Mouse (Mus musculus) MEL (cell line): ENCODE data around the gene L1cam. TPM values are rescaled to one million over a fixed set of nuclear protein-coding genes. Genes with fewer than 3 reads are reported as not detected.

Source experiments
- DNase-seq: peaks from one replicate; pipeline ENCODE4 v3.0.0; 2011; ENCODE audit warnings: low read depth, low spot score
- H3K27ac ChIP-seq: 2 replicates; pipeline ENCODE4 v1.5.1; 2012; ENCODE audit warnings: low read depth, mild to moderate bottlenecking, control low read depth, low read length, moderate library complexity; ENCODE audit not compliant: control insufficient read depth
- H3K27me3 ChIP-seq, 2 experiments: fragments of 150-350 bp in 1 of 2; sonication (generic) in 1 of 2; 2 replicates each; pipeline ENCODE4 v1.6.1; 2012; ENCODE audit warnings: low read length in 2 of 2, mild to moderate bottlenecking in 2 of 2, improper control_type of control experiment in 1 of 2, moderate library complexity in 1 of 2; ENCODE audit not compliant: insufficient read depth in 2 of 2, control insufficient read depth in 1 of 2
- H3K36me3 ChIP-seq, 2 experiments: 2 replicates each; pipeline ENCODE4 v1.6.1; 2012 to 2014; ENCODE audit warnings: low read length in 2 of 2, improper control_type of control experiment in 1 of 2, inconsistent platforms in 1 of 2, mild to moderate bottlenecking in 1 of 2; ENCODE audit not compliant: insufficient read depth in 2 of 2, control insufficient read depth in 1 of 2
- H3K4me1 ChIP-seq, 2 experiments: fragments of 150-350 bp in 1 of 2; sonication (generic) in 1 of 2; 2 replicates each; pipeline ENCODE4 v1.6.1; 2012; ENCODE audit warnings: low read length in 2 of 2, improper control_type of control experiment in 1 of 2, mild to moderate bottlenecking in 1 of 2; ENCODE audit not compliant: insufficient read depth in 2 of 2, control insufficient read depth in 1 of 2
- H3K4me3 ChIP-seq, 2 experiments: fragments of 150-350 bp in 1 of 2; sonication (generic) in 1 of 2; 2 replicates each; pipeline ENCODE4 v1.5.1; 2012; ENCODE audit warnings: low read depth in 2 of 2, low read length in 2 of 2, mild to moderate bottlenecking in 2 of 2, moderate library complexity in 2 of 2, control low read depth in 1 of 2, improper control_type of control experiment in 1 of 2; ENCODE audit not compliant: control insufficient read depth in 1 of 2, insufficient read depth in 1 of 2
- H3K79me2 ChIP-seq: 2 replicates; pipeline ENCODE4 v1.6.1; 2012; ENCODE audit warnings: mild to moderate bottlenecking, low read length, moderate library complexity; ENCODE audit not compliant: control insufficient read depth, poor library complexity, insufficient read depth
- H3K9ac ChIP-seq: 2 replicates; pipeline ENCODE4 v1.6.1; 2012; ENCODE audit warnings: low read depth, mild to moderate bottlenecking, control low read depth, low read length, moderate library complexity; ENCODE audit not compliant: control insufficient read depth, poor library complexity, severe bottlenecking
- H3K9me3 ChIP-seq: fragments of 150-350 bp; sonication (generic); replicated peaks from 2 replicates; pipeline ENCODE4 v1.6.1; 2012; ENCODE audit warnings: mild to moderate bottlenecking, low read length, improper control_type of control experiment, moderate library complexity; ENCODE audit not compliant: insufficient read depth
- CHD1 ChIP-seq: IDR thresholded peaks from 2 replicates; pipeline ENCODE4 v1.6.1; 2012; ENCODE audit warnings: low read depth, mild to moderate bottlenecking, inconsistent platforms, low read length, improper control_type of control experiment
- CHD2 ChIP-seq: IDR thresholded peaks from 2 replicates; pipeline ENCODE4 v1.6.1; 2011; ENCODE audit warnings: low read length, improper control_type of control experiment
- CTCF ChIP-seq, 3 experiments: IDR thresholded peaks in 2 of 3; conservative IDR thresholded peaks in 1 of 3; 2 replicates each; pipeline ENCODE4 v1.5.1; 2011 to 2012; ENCODE audit warnings: low read length in 3 of 3, low read depth in 2 of 3, mild to moderate bottlenecking in 2 of 3, improper control_type of control experiment in 1 of 3, inconsistent platforms in 1 of 3, mixed read lengths in 1 of 3, moderate library complexity in 1 of 3; ENCODE audit not compliant: control insufficient read depth in 1 of 3, insufficient read depth in 1 of 3, poor library complexity in 1 of 3, severe bottlenecking in 1 of 3
- E2F4 ChIP-seq: IDR thresholded peaks from 2 replicates; pipeline ENCODE4 v1.6.1; 2011; ENCODE audit warnings: low read depth, low read length, improper control_type of control experiment, borderline replicate concordance
- ELF1 ChIP-seq: IDR thresholded peaks from 2 replicates; pipeline ENCODE4 v1.6.1; 2014; ENCODE audit warnings: low read depth, mild to moderate bottlenecking, inconsistent platforms, low read length, improper control_type of control experiment, moderate library complexity
- EP300 ChIP-seq, 2 experiments: IDR thresholded peaks; 2 replicates each; pipeline ENCODE4 v1.6.1; 2011; ENCODE audit warnings: improper control_type of control experiment in 2 of 2, low read length in 2 of 2, low read depth in 1 of 2, mild to moderate bottlenecking in 1 of 2
- ETS1 ChIP-seq: IDR thresholded peaks from 2 replicates; pipeline ENCODE4 v1.6.1; 2012; ENCODE audit warnings: low read depth, mild to moderate bottlenecking, inconsistent platforms, low read length, improper control_type of control experiment, moderate library complexity
- GATA1 ChIP-seq: IDR thresholded peaks from 2 replicates; pipeline ENCODE4 v1.6.1; 2011; ENCODE audit warnings: low read depth, low read length, improper control_type of control experiment
- HCFC1 ChIP-seq: IDR thresholded peaks from 2 replicates; pipeline ENCODE4 v1.6.1; 2012; ENCODE audit warnings: low read depth, mild to moderate bottlenecking, inconsistent platforms, low read length, improper control_type of control experiment, moderate library complexity
- KAT2A ChIP-seq: conservative IDR thresholded peaks from 2 replicates; pipeline ENCODE4 v1.6.1; 2012; ENCODE audit warnings: low read depth, low read length, improper control_type of control experiment, inconsistent platforms
- MAFK ChIP-seq: IDR thresholded peaks from 2 replicates; pipeline ENCODE4 v1.6.1; 2011; ENCODE audit warnings: low read depth, mild to moderate bottlenecking, low read length, improper control_type of control experiment, borderline replicate concordance
- MAX ChIP-seq: IDR thresholded peaks from 2 replicates; pipeline ENCODE4 v1.6.1; 2011; ENCODE audit warnings: low read length, improper control_type of control experiment
- MEF2A ChIP-seq: IDR thresholded peaks from 2 replicates; pipeline ENCODE4 v1.6.1; 2014; ENCODE audit warnings: low read depth, mild to moderate bottlenecking, inconsistent platforms, low read length, improper control_type of control experiment; ENCODE audit not compliant: poor library complexity, insufficient replicate concordance, severe bottlenecking; ENCODE audit errors: extremely low read depth
- MXI1 ChIP-seq: IDR thresholded peaks from 2 replicates; pipeline ENCODE4 v1.6.1; 2011; ENCODE audit warnings: mild to moderate bottlenecking, low read depth, low read length, improper control_type of control experiment
- MYB ChIP-seq: IDR thresholded peaks from 2 replicates; pipeline ENCODE4 v1.6.1; 2011; ENCODE audit warnings: mild to moderate bottlenecking, low read depth, low read length, improper control_type of control experiment
- MYC ChIP-seq: IDR thresholded peaks from 2 replicates; pipeline ENCODE4 v1.6.1; 2011; ENCODE audit warnings: low read depth, mild to moderate bottlenecking, low read length, improper control_type of control experiment, moderate library complexity
- NELFE ChIP-seq: IDR thresholded peaks from 2 replicates; pipeline ENCODE4 v1.6.1; 2011; ENCODE audit warnings: low read depth, low read length, improper control_type of control experiment
- NRF1 ChIP-seq: IDR thresholded peaks from 2 replicates; pipeline ENCODE4 v1.6.1; 2014; ENCODE audit warnings: low read depth, mild to moderate bottlenecking, inconsistent platforms, low read length, improper control_type of control experiment, moderate library complexity; ENCODE audit not compliant: poor library complexity, insufficient read depth, severe bottlenecking
- POLR2A ChIP-seq, 2 experiments: IDR thresholded peaks; 2 replicates each; pipeline ENCODE4 v1.6.1; 2011 to 2012; ENCODE audit warnings: low read length in 2 of 2, mild to moderate bottlenecking in 2 of 2, control low read depth in 1 of 2, improper control_type of control experiment in 1 of 2, low read depth in 1 of 2, moderate library complexity in 1 of 2; ENCODE audit not compliant: control insufficient read depth in 1 of 2, insufficient read depth in 1 of 2, poor library complexity in 1 of 2
- POLR2AphosphoS2 ChIP-seq: IDR thresholded peaks from 2 replicates; pipeline ENCODE4 v1.6.1; 2011; ENCODE audit warnings: low read length, improper control_type of control experiment
- RAD21 ChIP-seq: IDR thresholded peaks from 2 replicates; pipeline ENCODE4 v1.6.1; 2011; ENCODE audit warnings: mild to moderate bottlenecking, low read depth, low read length, improper control_type of control experiment
- SIN3A ChIP-seq: IDR thresholded peaks from 2 replicates; pipeline ENCODE4 v1.6.1; 2012; ENCODE audit warnings: low read length, improper control_type of control experiment, inconsistent platforms
- SMC3 ChIP-seq: IDR thresholded peaks from 2 replicates; pipeline ENCODE4 v1.6.1; 2011; ENCODE audit warnings: low read depth, low read length, improper control_type of control experiment
- TAL1 ChIP-seq: IDR thresholded peaks from 2 replicates; pipeline ENCODE4 v1.6.1; 2012; ENCODE audit warnings: mild to moderate bottlenecking, inconsistent platforms, low read length, moderate library complexity, mixed read lengths
- TBP ChIP-seq: IDR thresholded peaks from 2 replicates; pipeline ENCODE4 v1.8.0; 2011; ENCODE audit warnings: low read depth, low read length, improper control_type of control experiment
- USF1 ChIP-seq: IDR thresholded peaks from 2 replicates; pipeline ENCODE4 v1.6.1; 2014; ENCODE audit warnings: low read depth, mild to moderate bottlenecking, inconsistent platforms, low read length, improper control_type of control experiment, moderate library complexity
- USF2 ChIP-seq, 2 experiments: IDR thresholded peaks; 2 replicates each; pipeline ENCODE4 v1.6.1; 2011 to 2012; ENCODE audit warnings: improper control_type of control experiment in 2 of 2, low read length in 2 of 2, borderline replicate concordance in 1 of 2, inconsistent platforms in 1 of 2, low read depth in 1 of 2, mild to moderate bottlenecking in 1 of 2; ENCODE audit not compliant: insufficient read depth in 1 of 2
- ZKSCAN1 ChIP-seq: IDR thresholded peaks from 2 replicates; pipeline ENCODE4 v1.6.1; 2012; ENCODE audit warnings: low read depth, mild to moderate bottlenecking, inconsistent platforms, low read length, improper control_type of control experiment, moderate library complexity
- ZNF384 ChIP-seq: IDR thresholded peaks from 2 replicates; pipeline ENCODE4 v1.6.1; 2012; ENCODE audit warnings: low read depth, mild to moderate bottlenecking, inconsistent platforms, low read length, improper control_type of control experiment
- polyA plus RNA-seq, 2 experiments: library from polyadenylated mRNA; stranded (reverse) in 1 of 2; unstranded in 1 of 2; fragments of >175 nt in 1 of 2; fragments of >200 nt in 1 of 2; gene quantifications; 2 replicates each; pipeline versions ENCODE4 v1.2.1 to v1.2.4; 2012; ENCODE audit warnings: low replicate concordance in 2 of 2, low read depth in 1 of 2; ENCODE audit not compliant: insufficient read length in 2 of 2, insufficient read depth in 1 of 2, missing spikeins in 1 of 2
- total RNA-seq: library from RNA; depleted of rRNA; stranded (reverse); fragments of 300-350 nt; gene quantifications from 2 replicates; pipeline ENCODE4 v1.2.3, GENCODE M21; 2012

L1cam gene
- total and polyA plus RNA-seq, 3 experiments: 0.73 to 0.96 TPM; not detected in 1

DNA sequence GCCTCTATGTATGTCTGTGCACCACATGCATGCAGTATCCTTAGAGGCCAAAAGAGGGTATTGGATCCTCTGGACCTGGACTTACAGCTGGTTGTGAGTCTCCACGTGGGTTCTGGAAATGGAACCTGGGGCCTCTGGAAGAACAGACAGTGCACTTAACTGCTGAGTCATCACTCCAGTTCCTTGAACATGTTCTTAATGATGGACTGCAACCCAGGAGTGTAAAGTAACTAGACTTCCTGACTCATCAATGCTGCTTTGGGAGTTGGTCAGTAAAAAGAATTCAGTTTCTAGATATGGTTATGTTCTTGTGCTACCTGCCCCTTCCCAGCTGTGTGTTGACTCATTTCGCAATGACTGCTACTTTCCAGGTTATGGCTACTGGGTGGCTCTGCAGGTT, 36.0 kb upstream of the L1cam start:
- no peak for DNase-seq
- Histone ChIP-seq H3K9ac (no peak overlapping the region), H3K79me2 (no peaks in the 10 kb centered on the region), H3K27me3 (no peaks in the 10 kb centered on the region), H3K36me3 (no peaks in the 10 kb centered on the region), H3K9me3 (no peaks in the 10 kb centered on the region), H3K4me1 (peaks cover 0 to 7% of the 10 kb centered on the region in 2 experiments; a peak in 2 of 4 replicates), H3K4me3 (no peak overlapping the region), H3K27ac (no peak overlapping the region)
- TF ChIP-seq TBP (no peak), MAFK (peak; percentile 63; the same call in 1 of the 2 replicates), MAX (no peak), SIN3A (no peak), ZNF384 (no peak), CTCF (IDR thresholded peaks at IDR 0.05 in 2 of 3, conservative IDR thresholded peaks at IDR 0.05 in 1 of 3; ENCODE audit: control insufficient read depth in 1 of 3, insufficient read depth in 1 of 3, low read depth in 2 of 3, low read length in 3 of 3, poor library complexity in 1 of 3, severe bottlenecking in 1 of 3) (no peak)

DNA sequence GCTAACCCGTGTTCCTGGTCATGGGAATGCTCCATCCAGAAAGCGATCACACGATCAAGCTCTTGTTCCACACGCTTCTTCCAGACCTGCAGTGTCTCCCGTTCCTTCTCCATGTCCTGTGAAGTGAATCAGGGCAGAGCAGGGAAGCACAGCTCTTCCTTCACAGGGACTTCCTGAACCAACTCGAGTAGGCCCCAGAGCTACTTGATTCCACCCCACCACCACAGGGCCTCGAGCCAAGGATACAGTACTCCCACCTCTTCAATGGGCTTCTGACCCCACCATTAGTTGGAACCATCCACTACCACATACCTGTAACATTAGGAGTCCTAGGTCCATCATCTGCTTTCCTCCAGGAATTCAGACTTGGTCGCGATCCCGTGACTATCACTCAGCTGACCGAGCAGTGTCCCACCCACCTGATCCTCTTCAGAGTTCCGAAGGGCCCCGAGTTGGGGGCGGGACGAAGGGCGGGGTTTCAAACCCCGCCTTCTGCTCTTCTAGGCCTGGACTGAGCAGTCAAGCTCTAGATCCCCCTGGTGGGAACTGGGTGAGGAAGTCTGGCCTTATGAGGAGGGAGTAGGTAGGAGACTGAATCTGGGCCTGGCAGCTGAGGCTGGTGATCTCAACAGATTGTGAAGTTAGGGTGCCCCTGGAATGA, 34.6 kb upstream of the L1cam start, which contains the start of gene Renbp:
Renbp (minus strand) TSS at position 449 of the 661 bp plus-strand sequence.
- peak within 1 kb of the TSS; percentile 73 for H3K9ac ChIP-seq
- no peaks in the 10 kb centered on the region for H3K27me3 ChIP-seq
- H3K27ac ChIP-seq: peak within 1 kb of the TSS; percentile 46
- H3K4me3 ChIP-seq: peak within 1 kb of the TSS; percentile 68 to 73
- peaks cover 0 to 7% of the 10 kb centered on the region in 2 experiments; a peak in 2 of 4 replicates for H3K4me1 ChIP-seq
- H3K9me3 ChIP-seq: no peaks in the 10 kb centered on the region
- peak; percentile 88 for DNase-seq
- H3K36me3 ChIP-seq: no peaks in the 10 kb centered on the region
- H3K79me2 ChIP-seq: no peaks in the 10 kb centered on the region
- no peak for TF ChIP-seq MAFK
- peak in 2 of 3 experiments; percentile 14 to 28; a peak in 2 of 6 replicates for TF ChIP-seq CTCF (IDR thresholded peaks at IDR 0.05 in 2 of 3, conservative IDR thresholded peaks at IDR 0.05 in 1 of 3; ENCODE audit: control insufficient read depth in 1 of 3, insufficient read depth in 1 of 3, low read depth in 2 of 3, low read length in 3 of 3, poor library complexity in 1 of 3, severe bottlenecking in 1 of 3)
- TF ChIP-seq POLR2A (IDR thresholded peaks at IDR 0.05; ENCODE audit: control insufficient read depth in 1 of 2, insufficient read depth in 1 of 2, low read depth in 1 of 2, low read length in 2 of 2, poor library complexity in 1 of 2): peak in 1 of 2 experiments; percentile 55; a peak in 2 of 4 replicates
- peak; percentile 31; the same call in 1 of the 2 replicates for TF ChIP-seq SIN3A
- no peak for TF ChIP-seq KAT2A
- TF ChIP-seq E2F4: no peak
- no peak for TF ChIP-seq MYC
- no peak for TF ChIP-seq ZKSCAN1
- no peak for TF ChIP-seq GATA1
- no peak for TF ChIP-seq CHD1
- no peak for TF ChIP-seq CHD2
- TF ChIP-seq MEF2A: no peak
- no peak for TF ChIP-seq ELF1
- peak; percentile 8 for TF ChIP-seq RAD21
- TF ChIP-seq EP300 (IDR thresholded peaks at IDR 0.05; ENCODE audit: low read depth in 1 of 2, low read length in 2 of 2): no peak
- no peak for TF ChIP-seq TAL1
- TF ChIP-seq MXI1: no peak
- TF ChIP-seq HCFC1: peak; percentile 43; the same call in 1 of the 2 replicates
- peak; percentile 84 for TF ChIP-seq USF1
- peak in 1 of 2 experiments; percentile 48; a peak in 1 of 4 replicates for TF ChIP-seq USF2 (IDR thresholded peaks at IDR 0.05; ENCODE audit: borderline replicate concordance in 1 of 2, insufficient read depth in 1 of 2, low read depth in 1 of 2, low read length in 2 of 2)
- 0 out of 2 replicates have a peak, but pooled peaks have one; percentile 20 for TF ChIP-seq SMC3
- no peak for TF ChIP-seq NRF1
- TF ChIP-seq TBP: 0 out of 2 replicates have a peak, but pooled peaks have one; percentile 16
- TF ChIP-seq POLR2AphosphoS2: no peak
- peak; percentile 42; the same call in 1 of the 2 replicates for TF ChIP-seq ETS1
- peak; percentile 33; the same call in 1 of the 2 replicates for TF ChIP-seq NELFE
- TF ChIP-seq MAX: no peak
- no peak for TF ChIP-seq ZNF384
- TF ChIP-seq MYB: no peak
